Mouse (Mus musculus) megakaryocyte, adult 5-6 weeks (primary cell): Measurements from ENCODE around the gene Gpr162. TPM values are rescaled to one million over a fixed set of nuclear protein-coding genes. Genes with fewer than 3 reads are reported as not detected.
"Not testable (repeated sequence)": the region's sequence is repeated elsewhere in the genome, so short reads cannot be mapped to it uniquely, and the experiment has no call there.

Experiments
- ATAC-seq: 2 replicates; pipeline ENCODE4 v1.8.0; 2016; ENCODE audit warnings: mild to moderate bottlenecking, inconsistent platforms; ENCODE audit not compliant: poor library complexity, severe bottlenecking
- total RNA-seq, 2 experiments: library from RNA; stranded (forward) in 1 of 2; stranded (reverse) in 1 of 2; fragments of 153-499, 151-499 nt in 1 of 2; fragments of 221-1000, 200-1000 nt in 1 of 2; gene quantifications; 2 replicates each; pipeline versions ENCODE4 v1.2.3 to v1.2.4; 2015 to 2017

The Gpr162 gene
- total RNA-seq (2015) (not detected in 2 replicates), total RNA-seq (2017) (0.33 TPM in 1 of 2 replicates, not detected in the other)

DNA sequence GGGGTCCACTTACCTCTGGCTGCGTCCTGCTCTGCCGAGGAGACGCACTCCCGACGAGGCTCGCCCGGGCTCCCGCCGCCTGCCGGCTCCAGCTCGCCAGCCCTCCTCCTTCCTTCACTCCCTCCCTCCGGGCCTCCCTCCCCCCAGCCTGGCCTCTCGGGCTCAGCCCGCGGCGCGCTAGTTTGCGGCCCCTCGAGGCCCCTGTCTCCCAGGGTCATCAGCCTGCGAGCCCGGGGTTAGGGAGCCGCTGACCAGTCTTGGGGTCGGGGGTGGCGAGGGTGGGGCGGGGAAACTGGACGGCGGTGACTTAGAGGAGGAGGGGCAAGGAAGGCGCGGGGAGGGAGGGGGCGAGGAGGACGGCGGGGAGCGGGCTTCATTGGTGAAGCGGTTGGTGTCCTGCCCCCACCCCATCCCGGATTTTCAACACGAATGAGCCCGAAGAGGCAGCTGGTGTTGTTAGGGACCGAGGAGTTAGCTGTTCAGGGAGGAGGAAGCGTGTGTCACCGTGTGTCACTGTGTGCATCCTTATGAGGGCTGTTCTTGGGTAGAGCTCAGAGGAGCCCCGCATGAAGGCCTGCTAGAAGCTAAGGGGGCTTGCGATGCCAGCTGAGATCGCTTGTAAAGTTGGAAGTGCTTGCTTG, at the start of gene Gpr162:
TSS of gene Gpr162 (minus strand) at position 326 of the 641 bp plus-strand sequence.
- peak; percentile 44; the same call in 1 of the 2 replicates for ATAC-seq

DNA sequence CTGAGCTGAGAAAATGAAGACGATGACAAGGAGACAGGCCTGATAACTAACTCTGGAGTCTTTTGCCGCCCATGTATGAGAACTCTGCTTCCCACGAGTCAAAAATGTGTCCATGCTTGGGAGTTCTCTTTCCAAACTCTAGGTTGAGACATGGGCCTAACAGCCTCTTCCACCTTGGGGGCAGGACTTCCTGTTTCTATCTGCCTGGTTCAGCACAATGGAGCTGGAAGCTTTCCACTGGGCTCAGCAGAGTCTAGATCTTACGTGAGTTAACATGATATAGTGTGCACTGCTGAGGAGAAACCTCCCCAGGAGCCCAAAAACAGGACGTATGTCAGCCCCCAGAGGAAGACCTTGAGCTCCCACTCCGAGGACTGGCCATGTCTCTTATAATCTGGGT, 49.4 kb upstream of the Gpr162 start:
- 0 out of 2 replicates have a peak, but pooled peaks have one; percentile 15 for ATAC-seq

DNA sequence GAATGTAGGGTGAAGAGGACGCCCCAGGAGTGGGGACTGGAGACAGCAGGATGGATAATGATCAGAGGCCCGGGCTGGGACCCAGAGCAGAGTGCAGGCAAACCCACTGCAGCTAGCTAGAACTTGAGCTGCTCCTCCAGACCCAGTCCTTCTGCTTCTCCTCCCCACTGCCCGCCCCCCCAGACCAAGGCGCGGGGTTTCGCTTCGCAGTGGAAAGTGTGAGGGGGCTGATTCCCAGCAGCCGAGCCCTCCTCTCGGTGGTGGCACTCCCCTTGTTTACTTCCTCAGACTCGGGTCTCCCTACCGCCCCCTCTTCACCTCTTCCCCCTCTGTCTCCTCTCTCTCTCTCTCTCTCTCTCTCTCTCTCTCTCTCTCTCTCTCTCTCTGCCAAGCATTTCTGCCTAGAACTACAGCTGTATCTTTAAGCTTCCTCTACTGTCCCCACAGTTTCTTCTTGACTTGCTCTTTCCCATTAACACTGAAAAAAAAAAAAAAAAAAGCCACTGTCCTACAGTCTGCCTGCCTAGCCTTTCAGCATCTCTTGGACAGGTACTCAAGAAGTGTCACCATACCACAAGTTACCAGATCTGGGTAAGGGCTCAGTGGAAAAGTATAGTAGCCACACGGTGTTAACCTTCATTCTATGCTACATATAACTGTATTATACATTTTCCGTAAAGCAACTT, 47.9 kb upstream of the Gpr162 start, which contains the start of gene Lag3:
TSS of gene Lag3 (minus strand) at position 173 of the 686 bp plus-strand sequence.
- peak; percentile 24; the same call in 1 of the 2 replicates for ATAC-seq

DNA sequence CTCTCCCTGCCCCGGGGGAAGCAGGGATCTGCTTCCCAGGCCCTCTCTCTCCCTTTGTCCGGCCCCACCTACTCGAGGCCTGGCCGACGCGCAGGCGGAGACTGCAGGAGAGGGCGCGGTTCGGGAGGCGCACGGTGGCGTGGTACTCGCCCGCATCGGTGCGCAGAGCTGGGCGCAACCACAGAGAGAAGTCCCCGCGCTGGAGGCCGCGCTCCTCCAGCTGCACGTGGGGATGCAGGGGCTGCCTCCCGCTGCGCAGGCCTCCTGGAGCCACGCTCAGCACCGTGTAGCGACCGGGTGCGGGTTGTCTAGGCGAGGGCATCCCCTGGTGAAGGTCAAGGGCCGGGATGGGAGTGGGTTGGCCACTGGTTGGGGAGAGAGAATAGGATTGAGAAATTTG, 46.2 kb upstream of the Gpr162 start:
- peak; percentile 26; the same call in 1 of the 2 replicates for ATAC-seq

DNA sequence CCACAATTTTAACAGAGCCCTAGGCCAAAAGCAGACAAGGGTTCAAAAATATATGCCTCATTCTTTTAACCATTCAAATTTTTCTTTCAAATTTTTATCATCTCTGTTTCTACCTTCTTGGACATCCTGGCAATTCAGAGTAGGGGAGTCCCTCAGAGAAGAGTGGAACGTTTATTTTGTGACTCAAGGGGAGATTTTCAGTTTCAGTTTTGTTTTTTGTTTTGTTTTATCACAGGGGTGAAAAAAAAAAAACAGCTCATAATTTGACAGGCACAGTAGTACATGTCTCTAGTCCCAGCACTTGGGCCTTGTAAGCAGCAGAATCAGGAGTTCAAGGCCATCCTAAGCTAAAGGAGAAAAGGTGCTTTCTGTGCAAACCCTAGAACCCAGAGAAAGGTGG, 44.0 kb upstream of the Gpr162 start:
- no peak for ATAC-seq

DNA sequence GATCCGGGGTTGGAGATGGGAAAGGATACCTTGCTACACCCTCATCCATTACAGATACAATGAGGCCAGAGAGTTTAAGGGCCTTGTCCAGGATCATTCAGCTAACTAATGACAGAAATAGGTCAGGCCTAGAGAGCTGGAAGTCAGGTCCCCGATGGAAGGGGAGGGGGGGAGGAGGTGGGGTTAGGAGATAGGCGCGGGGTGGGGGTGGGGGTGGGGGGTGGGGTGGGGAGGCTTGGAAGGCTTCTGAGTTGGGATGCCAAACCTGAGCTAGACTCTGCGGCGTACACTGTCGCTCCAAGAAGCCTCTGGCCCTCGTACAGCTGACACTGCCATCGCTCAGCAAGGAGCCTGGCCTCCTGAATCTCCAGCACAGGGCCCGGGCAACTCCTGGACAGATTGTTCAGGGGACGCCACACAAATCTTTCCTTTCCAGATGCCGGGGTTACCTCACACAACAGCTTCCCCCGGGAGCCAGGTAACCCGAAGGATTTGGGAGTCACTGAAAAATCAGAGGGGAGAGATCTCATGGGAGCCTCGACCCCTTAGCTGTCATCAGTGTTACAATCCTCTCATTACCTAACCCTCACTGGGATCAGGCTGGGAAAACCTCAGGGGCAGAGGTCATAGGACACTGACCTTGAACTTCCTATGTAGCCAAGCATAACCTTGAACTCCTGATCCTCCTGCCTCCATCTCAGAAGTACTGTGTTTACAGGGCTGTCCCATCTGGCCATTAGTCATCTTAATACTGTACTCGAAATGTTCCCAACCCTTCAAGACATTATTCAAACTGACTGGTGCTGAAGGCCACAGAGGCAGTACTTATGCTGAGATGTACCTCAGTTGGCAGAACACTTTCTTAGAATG, 41.4 kb upstream of the Gpr162 start:
- ATAC-seq = no peak

DNA sequence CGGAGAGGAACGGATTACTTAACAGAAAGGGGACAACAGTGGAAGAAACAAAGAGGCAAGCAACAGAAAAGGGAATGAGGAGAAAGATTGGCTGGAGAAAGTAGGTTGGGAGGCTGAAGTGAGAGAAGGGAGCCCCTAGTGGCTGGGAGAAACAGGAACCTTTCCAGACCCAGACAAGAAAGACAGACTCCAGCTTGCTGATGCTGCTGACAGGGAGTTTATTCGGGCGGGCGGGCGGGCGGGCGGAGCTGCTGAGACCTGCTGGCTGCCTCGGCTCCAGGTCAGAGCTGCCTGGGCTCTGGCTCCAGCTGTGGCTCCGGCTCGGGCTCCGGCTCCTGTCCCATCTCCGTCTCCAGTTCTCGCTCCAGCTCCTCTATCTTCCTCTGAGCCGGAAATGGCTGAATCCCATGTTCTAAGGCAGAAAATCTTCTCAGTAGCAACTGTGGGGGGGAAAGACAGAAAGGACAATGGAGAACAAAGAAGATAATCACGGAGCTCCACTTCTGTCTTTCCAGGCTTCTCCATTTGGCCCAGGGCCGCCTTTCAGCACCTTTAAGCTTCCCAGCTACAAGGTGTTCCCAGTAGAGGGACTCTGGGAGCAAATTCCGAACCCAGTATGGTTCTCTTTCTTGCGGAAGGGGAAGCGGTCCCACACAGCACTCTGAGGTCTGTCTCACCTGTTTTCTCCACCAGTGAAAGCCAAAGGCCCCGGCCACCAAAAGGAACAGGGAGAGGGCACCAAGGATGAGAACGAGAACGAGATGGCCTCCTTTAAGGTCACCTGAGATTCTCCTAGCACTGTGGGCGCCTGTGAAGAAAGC, 40.6 kb upstream of the Gpr162 start:
- peak; percentile 59 for ATAC-seq

DNA sequence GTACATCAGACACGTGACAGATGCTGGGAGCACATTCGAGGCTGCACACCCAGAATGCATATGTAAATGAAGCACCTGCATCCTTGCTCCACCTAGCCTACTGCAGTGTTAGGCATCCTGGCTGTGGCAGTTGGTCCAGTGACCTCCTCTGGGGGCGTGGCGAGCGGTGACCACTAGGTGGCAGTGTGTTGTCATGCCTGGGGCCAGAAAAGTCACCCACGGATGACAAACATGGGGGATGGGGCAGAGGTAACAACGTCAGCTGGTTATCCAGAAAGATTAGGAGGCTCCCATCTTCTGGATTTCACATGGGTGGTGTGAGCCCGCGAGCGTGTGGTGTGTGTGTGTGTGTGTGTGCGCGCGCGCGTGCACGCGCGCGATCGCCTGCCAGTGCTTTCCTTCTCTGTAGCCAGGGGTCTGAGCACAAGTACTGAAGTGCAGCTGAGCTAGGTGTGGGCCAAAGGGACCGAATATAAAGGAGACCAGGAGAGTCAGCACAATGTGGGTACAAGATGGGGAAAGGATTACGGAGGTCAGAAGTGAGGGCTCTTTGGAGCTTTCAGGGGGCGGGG, 39.9 kb upstream of the Gpr162 start:
- ATAC-seq = peak; percentile 92

DNA sequence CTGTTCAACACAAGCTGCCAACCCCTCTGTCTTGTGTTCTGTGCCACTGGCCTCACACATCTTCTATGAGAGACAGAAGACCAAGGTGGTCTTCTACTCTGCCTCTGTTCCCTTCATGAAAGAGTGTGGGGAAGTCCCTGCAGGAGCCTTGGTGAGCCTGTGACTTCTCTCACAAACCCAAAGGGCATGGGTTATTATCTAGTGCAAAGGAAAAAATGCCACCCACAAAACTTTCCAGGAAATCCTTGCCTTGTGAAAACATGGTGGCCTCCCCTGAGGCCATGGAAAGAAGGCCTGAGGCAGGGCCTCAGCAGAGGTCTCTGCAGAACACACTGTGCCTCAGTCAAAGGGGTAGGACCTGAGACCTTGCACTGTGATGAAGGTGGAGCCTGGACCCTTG, 38.1 kb upstream of the Gpr162 start:
- ATAC-seq = no peak

DNA sequence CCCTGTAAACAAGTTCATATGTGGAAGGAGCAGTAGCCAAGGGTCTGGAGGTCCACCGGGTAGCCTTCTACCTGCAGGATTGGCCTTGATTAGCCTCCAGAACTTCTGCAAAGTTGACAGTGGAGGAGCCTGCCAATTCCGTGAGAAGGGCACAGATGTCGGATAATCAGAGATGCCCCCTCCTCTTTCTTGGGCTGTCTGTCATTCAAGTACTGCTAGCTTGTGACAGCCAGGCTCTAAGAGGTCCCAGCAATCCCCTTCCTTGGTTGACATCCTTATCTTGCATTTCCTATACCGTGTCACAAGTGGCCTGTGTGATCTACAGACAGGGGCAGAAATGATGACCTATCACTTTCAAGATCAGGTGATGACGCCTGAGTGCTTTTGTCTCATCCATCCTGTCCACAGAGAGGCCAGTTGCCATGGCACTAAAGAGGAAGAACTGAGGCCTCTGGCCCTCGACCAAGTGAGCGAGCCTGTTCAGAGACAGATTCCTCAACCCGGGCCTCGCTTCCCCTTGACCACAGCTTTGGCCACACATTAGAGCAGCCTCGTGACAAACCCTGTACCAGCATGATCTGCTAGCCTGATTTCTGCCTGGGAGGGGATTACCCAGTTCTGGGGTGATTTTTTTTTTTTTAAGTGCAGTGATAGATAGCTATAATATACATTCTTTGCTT, 37.2 kb upstream of the Gpr162 start:
- peak; percentile 64 for ATAC-seq

DNA sequence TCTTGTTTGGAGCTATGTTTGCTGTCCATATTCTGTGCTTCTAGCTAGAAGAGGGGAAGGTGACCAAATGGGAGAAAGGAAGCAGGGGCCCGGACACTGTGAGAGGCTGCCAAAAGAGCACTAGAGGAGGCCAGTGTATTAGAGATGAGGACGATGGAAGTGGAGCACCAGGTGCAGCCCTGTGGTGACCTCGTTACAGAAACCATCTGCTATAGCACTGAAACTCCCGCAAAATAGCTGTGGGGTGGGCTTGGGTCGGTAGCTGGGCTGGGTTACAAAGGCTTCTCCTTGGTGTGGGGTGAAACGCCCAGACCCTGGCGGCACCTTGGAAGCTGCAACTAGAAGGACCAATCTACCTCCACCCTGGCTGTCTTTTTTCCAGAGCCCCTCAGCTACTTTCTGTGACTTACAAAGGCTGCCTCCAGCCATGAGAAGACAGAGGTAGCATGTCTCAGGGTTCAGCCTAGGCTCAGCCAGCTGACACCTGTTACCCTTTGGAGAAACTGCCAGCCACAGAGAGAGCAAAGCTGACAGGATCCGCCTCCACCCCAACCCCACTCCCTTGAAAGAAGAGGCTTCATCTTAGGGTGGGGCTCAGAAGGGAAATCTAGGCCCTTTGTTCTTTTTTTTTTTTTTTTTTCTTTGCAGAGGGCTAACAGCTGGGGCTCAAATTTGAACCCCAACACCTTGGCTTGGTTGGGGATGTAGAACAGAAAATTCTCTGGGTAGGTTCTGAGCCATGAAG, 36.4 kb upstream of the Gpr162 start:
- no peak for ATAC-seq

DNA sequence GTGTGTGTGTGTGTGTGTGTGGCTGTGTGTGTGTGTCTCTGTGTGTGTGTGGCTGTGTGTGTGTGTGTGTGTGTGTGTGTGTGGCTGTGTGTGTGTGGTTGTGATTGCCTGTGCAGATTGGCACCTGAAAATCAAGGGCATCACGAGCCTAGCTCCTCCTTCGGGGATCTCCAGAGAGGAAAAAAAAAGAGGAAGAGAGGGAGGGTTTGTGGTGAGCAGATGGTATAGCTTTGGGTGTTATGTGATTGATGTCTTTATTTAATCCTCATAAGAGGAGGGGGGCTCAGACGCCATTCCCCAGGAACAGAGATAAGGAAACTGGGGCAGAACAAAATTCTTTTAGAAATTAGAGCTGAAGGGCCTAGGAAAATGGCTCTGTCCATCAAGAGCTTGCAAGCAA, 34.6 kb upstream of the Gpr162 start:
- ATAC-seq = peak; percentile 43; the same call in 1 of the 2 replicates

DNA sequence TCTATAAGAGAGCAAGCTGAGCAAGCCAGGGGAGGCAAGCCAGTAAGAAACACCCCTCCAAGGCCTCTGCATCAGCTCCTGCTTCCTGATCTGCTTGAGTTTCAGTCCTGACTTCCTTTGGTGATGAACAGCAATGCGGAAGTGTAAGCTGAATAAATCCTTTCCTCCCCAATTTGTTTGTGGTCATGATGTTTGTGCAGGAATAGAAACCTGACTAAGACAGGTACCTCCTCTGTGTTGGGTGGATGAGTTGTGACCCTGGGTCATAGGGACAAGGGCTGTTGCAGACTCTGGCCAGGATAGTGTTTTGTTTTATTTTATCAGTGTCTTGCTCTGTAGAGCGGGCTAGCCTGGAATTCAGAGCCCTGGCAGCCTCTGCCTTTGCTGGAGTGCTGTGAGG, 30.3 kb upstream of the Gpr162 start:
- not testable (repeated sequence) for ATAC-seq

DNA sequence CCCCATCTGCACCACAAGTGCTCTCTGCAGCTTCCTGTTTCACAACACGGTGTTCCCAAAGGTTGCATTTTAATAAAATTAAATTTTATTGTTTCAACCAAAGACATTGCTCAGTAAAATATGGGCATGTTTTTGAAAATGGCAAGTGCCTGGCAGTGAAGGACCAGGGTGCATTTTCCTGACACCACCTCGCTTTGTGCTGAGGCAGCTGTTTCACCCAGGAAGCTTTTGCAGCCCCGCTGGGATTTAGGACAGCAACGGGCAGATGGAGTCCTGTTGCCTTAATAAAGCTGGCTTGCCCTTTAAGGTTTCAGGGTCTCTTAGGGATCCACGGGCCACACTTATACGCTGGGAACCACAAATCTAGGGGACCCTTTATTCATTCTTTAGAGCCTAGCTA, 27.2 kb upstream of the Gpr162 start:
- ATAC-seq = no peak

DNA sequence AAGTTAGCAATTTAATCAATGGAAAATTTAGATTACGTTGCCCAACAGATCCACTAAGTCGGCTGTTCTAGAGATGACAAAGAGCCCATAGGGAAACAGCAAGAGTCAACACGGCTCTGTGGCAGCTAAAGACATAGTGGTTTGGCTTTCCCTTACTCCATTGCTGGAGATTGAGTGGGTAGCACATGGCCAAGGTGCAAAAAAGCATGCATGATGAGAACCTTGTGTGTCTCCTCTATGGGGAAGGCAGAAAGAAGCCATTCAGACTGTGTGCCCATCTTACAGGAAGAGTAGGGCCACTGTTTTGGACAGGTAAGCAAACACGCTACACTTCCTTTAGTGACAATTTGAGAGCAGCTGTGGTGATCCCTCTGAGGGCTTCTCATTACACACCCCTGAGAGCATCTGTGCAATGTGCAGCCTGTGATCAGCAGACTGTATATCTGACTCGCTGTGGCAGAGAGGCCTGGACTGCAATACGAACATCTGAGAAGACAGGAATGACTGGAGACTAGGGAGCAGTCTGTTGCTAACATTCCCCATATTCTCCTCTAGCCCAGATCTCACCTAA, 24.9 kb upstream of the Gpr162 start:
- no peak for ATAC-seq

DNA sequence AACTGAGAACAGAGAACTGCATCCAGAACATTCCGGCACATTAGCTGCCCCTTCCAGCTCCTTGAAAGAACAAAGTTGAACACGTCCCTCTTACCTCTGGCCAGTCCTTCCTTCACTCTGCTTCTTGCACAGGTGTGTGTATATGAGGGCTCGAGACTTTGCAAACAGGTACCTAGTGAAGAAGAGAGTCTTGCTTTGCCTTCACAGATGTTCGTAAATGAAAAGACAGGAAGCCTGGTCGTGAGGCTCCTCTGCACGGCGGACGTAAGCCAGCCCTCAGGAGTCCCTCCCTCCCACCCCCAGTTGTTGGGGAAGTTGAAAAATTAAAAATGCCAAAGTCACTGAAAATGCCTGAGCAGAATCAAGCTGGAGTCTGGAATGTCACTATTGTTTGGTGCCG, 24.2 kb upstream of the Gpr162 start, which contains the start of gene Cd4:
TSS of gene Cd4 (minus strand) at position 236 of the 400 bp plus-strand sequence.
- ATAC-seq = no peak

DNA sequence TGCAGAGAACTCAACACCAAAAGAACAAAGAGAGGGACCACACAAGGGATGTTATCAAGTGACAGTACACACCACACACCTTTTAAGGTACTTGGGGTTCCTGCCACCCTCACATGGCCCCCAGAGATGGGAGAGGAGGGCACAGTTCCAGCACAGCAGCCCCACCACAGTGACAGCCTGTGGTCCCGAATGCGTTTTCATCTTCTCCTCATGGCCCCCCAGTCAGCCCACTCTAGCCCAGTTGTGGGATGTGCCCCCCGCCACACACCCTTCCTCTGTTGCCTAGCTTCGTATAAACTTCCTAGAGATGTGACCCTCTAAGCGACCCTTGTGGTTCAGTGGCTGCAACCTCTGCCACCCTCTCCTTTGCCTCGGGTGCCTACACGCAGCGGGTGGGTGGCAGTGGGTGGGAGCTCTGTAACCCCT, 22.2 kb upstream of the Gpr162 start:
- no peak for ATAC-seq
